Mouse (Mus musculus): ENCODE measurements at regions not wholly inside any gene's neighbourhood (a gene's known extent, or its start where the extent isn't known, plus 50 kb on each side); places are given as distances from the start of the nearest gene placed in this dataset.

DNA sequence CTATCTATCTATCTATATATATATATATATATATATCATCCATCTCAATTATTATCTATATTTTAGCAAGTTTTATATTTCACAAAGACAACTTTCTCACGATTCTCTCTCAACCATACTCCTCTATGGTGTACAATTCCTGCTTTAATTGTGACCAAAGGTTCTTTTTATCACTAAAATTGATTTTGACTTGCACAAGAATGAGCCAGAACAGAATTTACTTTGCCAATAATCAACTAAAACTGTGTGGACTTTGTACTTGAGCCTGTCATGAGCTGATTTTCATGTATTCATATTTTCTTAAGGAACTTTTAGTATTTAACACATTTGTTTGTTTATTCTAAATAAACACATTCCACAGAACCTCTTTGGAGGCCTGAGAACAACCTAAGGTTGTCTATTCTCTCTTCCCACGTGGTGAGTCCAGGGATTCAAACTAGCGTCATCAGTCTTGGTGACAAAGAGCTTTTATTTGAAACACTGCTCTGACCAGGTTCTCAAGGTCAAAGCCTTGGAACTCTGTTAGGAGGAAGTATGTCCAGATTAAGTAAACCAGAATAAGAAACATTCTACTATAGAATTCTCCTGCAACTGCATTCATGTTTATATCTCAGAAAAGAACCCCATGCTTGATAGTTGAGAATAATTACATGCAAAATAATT is 207.7 kb downstream of the Gm11146 start:
- no peak for DNase-seq

GRCm38 (mm10) chr16:77393470-77393869 is 208.4 kb downstream of the Gm11146 start:
- DNase-seq: no peak

- DNase-seq: no peak
Measured at GRCm38 (mm10) chr16:77392205-77392604, 209.7 kb downstream of the Gm11146 start.

- no peak for DNase-seq
Measured at GRCm38 (mm10) chr16:77384021-77384729, 217.7 kb downstream of the Gm11146 start.

DNA sequence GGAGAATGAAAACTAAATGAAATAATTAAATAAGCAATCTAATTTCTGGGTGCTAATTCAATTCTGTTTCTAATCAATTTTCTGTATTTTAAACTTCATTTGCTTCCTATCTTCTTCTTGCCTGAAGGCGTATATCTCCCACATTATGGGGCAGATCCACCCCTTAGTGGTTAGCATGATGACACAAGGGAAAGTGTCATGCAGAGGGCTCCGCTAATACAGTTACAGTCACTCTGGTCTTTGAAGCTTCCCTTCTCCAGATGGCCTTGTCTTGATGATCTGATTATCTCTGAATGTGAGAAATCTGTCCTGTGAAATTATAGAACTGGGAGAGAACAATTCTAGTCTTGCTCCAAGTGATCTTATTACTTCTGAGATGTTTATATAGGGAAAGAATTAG is 219.1 kb downstream of the Gm11146 start:
- DNase-seq: no peak

GRCm38 (mm10) chr16:77372768-77373167 is 229.1 kb downstream of the Gm11146 start:
- no peak for DNase-seq

- DNase-seq: no peak
Measured at GRCm38 (mm10) chr16:77369810-77370209, 232.1 kb downstream of the Gm11146 start.

- no peak for DNase-seq
Measured at GRCm38 (mm10) chr16:77365254-77365653, 236.6 kb downstream of the Gm11146 start.

- no peak for DNase-seq
Measured at GRCm38 (mm10) chr16:77364439-77364838, 237.5 kb downstream of the Gm11146 start.

DNA sequence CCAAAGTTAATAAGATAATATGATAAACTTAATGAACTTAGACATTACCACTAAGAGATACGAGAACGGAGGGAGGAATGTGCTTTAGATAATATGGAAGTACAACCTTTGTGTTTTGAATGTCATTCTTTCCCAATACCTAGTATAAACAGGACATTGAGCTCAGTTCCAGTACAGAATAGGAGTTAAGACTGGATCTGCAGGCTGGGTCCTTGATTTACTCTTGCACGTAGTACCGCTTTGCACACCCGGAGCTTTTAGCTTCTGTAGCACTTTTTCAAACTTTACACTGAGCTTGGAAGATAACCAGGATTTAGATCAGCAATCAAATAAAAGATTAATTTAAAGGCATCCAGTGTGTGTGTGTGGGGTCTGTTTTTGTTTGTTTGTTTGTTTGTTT is 242.7 kb downstream of the Gm11146 start:
- DNase-seq: no peak

GRCm38 (mm10) chr16:77355260-77355659 is 246.6 kb downstream of the Gm11146 start:
- no peak for DNase-seq

GRCm38 (mm10) chr16:77354201-77354712 is 247.6 kb downstream of the Gm11146 start:
- DNase-seq: no peak

DNA sequence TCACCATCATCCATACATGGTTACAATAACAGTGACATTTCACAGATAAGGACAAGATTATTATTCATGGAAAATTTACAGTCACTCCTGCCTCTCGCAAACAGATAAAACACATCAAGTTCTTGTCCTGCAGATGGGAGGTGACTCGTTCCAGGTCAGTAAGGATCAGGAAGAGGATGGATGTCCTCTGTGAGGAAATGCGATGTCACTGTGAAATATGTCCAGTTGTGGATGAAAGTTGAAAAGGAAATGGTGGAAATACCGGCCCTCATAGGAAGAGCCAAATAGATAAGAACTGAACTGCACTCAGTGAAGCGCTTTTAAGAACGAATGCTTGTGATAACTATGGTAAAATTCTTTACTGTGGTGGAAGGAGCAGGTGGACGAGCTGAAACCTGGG is 255.8 kb downstream of the Gm11146 start:
- no peak for DNase-seq

- DNase-seq: no peak
Measured at GRCm38 (mm10) chr16:77332285-77332684, 269.6 kb downstream of the Gm11146 start.

GRCm38 (mm10) chr16:77330996-77331395 is 270.9 kb downstream of the Gm11146 start:
- peak; percentile 21 to 51 for DNase-seq

DNA sequence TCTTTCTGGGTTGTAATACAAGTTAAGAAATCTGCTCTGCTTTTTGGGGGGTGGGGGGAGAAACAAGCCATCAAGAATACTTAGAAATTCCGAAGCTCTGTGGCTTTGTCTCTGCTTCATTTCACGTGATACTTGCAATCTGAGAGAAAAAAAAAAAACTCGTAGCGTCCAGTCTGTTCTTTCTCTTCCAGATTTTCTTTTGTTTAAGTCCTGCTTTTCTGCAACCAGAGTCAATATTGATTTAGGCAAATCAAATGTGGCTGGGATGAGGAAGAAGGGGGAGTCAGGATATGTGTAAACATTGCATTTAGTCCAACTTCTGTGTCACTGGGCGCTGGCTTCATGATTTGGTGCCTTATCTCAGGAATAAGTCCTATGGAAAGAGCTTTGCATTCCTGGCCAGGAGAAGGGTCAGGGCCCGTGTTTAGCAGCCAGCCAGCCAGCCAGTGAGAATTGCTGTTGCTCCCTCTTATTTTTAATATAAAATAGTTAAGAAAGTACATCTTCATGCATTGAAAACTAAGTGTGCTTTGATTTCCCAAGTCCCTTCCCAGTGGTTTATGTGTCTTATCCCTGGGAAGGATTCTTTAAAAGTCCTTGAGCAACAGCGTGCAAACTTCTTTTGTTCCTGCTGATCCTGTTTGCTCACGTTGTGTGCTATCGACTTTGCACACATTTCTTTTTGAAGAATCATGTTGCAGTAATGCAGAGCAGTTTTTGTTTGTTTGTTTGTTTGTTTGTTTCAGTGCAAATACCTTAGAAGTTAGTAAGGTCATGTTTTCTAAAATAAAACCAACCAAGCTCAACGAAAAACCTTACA is 272.0 kb downstream of the Gm11146 start:
- DNase-seq: peak in 1 of 2 experiments; percentile 2

DNA sequence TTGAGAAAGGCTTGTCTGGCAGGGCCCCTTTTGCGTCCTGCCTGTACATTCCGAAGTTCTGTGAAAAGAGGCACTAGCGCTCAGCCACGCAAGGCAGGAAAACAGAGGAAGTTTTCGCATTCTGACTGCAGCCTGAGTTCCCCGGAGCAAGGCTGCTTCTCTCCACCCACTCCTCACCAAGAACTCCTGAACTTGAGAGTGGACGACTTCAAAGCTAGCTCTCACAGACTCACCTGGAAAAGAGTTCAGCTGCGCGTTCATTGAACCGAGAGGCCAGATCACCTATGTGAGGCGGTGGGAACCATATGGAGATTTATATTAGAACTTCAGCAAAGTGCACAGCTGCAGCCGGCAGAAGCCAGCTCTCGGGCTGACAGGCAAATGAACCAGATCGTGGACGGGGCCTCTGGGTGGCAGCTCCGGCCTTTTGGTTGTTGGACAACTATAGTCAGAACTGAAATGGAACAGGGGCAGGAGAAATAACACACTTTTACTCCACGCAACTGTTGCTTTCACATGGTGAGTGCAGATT is 272.7 kb downstream of the Gm11146 start:
- DNase-seq: peak; percentile 25 to 28

GRCm38 (mm10) chr16:77328628-77329159 is 273.2 kb downstream of the Gm11146 start:
- no peak for DNase-seq

- DNase-seq: no peak
Measured at GRCm38 (mm10) chr16:77328049-77328448, 273.8 kb downstream of the Gm11146 start.

- no peak for DNase-seq
Measured at GRCm38 (mm10) chr16:77322338-77322737, 279.6 kb downstream of the Gm11146 start.

GRCm38 (mm10) chr16:77318150-77318549 is 283.7 kb downstream of the Gm11146 start:
- DNase-seq: no peak

DNA sequence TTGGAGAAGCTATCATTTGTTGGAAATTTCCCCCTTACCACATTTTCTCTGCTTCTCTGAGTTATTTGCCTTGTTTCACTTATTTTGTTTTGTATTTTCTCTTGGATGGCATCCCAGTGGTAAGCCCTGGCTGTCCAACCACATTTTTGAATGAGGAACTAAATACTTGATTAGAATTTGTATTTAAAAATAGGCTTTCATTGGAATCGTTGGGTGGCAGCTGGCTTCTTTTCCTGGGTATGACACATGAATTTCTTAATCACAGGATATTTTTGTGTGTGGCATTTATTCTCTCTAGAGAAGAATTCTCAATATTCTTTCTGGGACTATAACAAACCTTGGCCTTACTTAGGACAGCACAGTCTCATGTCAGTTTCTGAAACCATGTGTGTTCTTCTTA is 286.5 kb downstream of the Gm11146 start:
- DNase-seq: no peak

DNA sequence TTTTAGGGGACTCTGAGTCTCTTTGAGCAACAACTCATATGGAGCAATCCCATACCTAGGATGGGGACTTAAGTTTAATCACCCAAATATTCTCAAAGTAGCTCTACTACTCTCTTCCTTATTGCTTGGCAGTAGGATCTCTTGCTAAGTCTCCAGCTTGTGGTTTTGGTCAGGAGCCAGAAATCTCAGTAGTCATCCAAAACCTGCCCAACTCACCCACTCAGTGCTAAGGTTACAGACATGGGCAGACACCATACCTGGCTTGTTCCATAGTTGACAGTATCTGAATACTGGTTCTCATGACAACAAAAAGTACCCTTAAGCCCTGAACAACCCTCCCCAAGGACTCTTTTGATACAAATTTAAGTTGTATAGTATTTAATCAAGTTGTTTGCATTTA is 288.7 kb downstream of the Gm11146 start:
- no peak for DNase-seq

Data from thymus, postnatal 36 days (tissue).